Mouse (Mus musculus): ENCODE data around the gene Spg20. TPM values are rescaled to one million over a fixed set of nuclear protein-coding genes. Genes with fewer than 3 reads are reported as not detected.

The Spg20 gene
- total and polyA plus RNA-seq, 3 experiments = 11.3 to 23.4 (median 20.9) TPM

GRCm38 (mm10) chr3:55131576-55132233 is 19.8 kb downstream of the Spg20 start:
- TF ChIP-seq GATA1 (IDR thresholded peaks at IDR 0.05; ENCODE audit: borderline replicate concordance, low read length) (no peak), TAL1 (conservative IDR thresholded peaks at IDR 0.05; ENCODE audit: low read depth, low read length) (no peak), POLR2AphosphoS5 (IDR thresholded peaks at IDR 0.05; ENCODE audit: insufficient replicate concordance, low read depth, low read length) (no peak), CTCF (IDR thresholded peaks at IDR 0.05; ENCODE audit: low read depth, low read length) (no peak), GATA2 (IDR thresholded peaks at IDR 0.05; ENCODE audit: borderline replicate concordance, low read depth, low read length) (no peak)
- DNase-seq (ENCODE audit: low spot score) (no peak), ATAC-seq (ENCODE audit: extremely low read depth, insufficient number of reproducible peaks, low FRiP score, poor library complexity, severe bottlenecking) (no peak)
- Histone ChIP-seq H3K9me3 (replicated peaks) (no peaks in the 10 kb centered on the region), H3K27me3 (ENCODE audit: insufficient read depth, low read length) (no peaks in the 10 kb centered on the region), H3K36me3 (replicated peaks) (peaks cover 73% of the 10 kb centered on the region), H3K4me1 (ENCODE audit: insufficient read depth, low read depth, low read length) (no peaks in the 10 kb centered on the region), H3K4me3 (ENCODE audit: low read depth, low read length) (no peak overlapping the region)

- DNase-seq (ENCODE audit: low spot score) (no peak), ATAC-seq (ENCODE audit: extremely low read depth, insufficient number of reproducible peaks, low FRiP score, poor library complexity, severe bottlenecking) (no peak)
- no peak for TF ChIP-seq GATA2 (IDR thresholded peaks at IDR 0.05; ENCODE audit: borderline replicate concordance, low read depth, low read length)
- TF ChIP-seq POLR2AphosphoS5 (IDR thresholded peaks at IDR 0.05; ENCODE audit: insufficient replicate concordance, low read depth, low read length) = no peak
- TF ChIP-seq TAL1 (conservative IDR thresholded peaks at IDR 0.05; ENCODE audit: low read depth, low read length) = no peak
- TF ChIP-seq CTCF (IDR thresholded peaks at IDR 0.05; ENCODE audit: low read depth, low read length) = no peak
- no peak for TF ChIP-seq GATA1 (IDR thresholded peaks at IDR 0.05; ENCODE audit: borderline replicate concordance, low read length)
- no peaks in the 10 kb centered on the region for H3K4me1 ChIP-seq (ENCODE audit: insufficient read depth, low read depth, low read length)
- H3K36me3 ChIP-seq (replicated peaks) = peaks cover 32% of the 10 kb centered on the region
- no peak within 1 kb of the TSS for H3K4me3 ChIP-seq (ENCODE audit: low read depth, low read length)
- no peaks in the 10 kb centered on the region for H3K27me3 ChIP-seq (ENCODE audit: insufficient read depth, low read length)
- no peaks in the 10 kb centered on the region for H3K9me3 ChIP-seq (replicated peaks)
Measured at GRCm38 (mm10) chr3:55137039-55137438, 25.1 kb downstream of the Spg20 start, which contains the start of gene Ccdc169. Ccdc169 (plus strand) TSS chr3:55137339.

GRCm38 (mm10) chr3:55139837-55140236 is 27.9 kb downstream of the Spg20 start:
- 0 out of 2 replicates have a peak, but pooled peaks cover 2% of the 10 kb centered on the region for H3K9me3 ChIP-seq (replicated peaks)
- ATAC-seq (ENCODE audit: extremely low read depth, insufficient number of reproducible peaks, low FRiP score, poor library complexity, severe bottlenecking) = no peak
- H3K36me3 ChIP-seq (replicated peaks) = peaks cover 15% of the 10 kb centered on the region
- H3K4me3 ChIP-seq (ENCODE audit: low read depth, low read length) = no peak overlapping the region
- H3K4me1 ChIP-seq (ENCODE audit: insufficient read depth, low read depth, low read length) = no peaks in the 10 kb centered on the region
- no peak for DNase-seq (ENCODE audit: low spot score)
- H3K27me3 ChIP-seq (ENCODE audit: insufficient read depth, low read length) = no peaks in the 10 kb centered on the region
- TF ChIP-seq POLR2AphosphoS5 (IDR thresholded peaks at IDR 0.05; ENCODE audit: insufficient replicate concordance, low read depth, low read length) (no peak), TAL1 (conservative IDR thresholded peaks at IDR 0.05; ENCODE audit: low read depth, low read length) (no peak), CTCF (IDR thresholded peaks at IDR 0.05; ENCODE audit: low read depth, low read length) (no peak), GATA1 (IDR thresholded peaks at IDR 0.05; ENCODE audit: borderline replicate concordance, low read length) (no peak), GATA2 (IDR thresholded peaks at IDR 0.05; ENCODE audit: borderline replicate concordance, low read depth, low read length) (no peak)

- no peak for ATAC-seq (ENCODE audit: extremely low read depth, insufficient number of reproducible peaks, low FRiP score, poor library complexity, severe bottlenecking)
- Histone ChIP-seq H3K27me3 (ENCODE audit: insufficient read depth, low read length) (no peaks in the 10 kb centered on the region), H3K4me1 (ENCODE audit: insufficient read depth, low read depth, low read length) (no peaks in the 10 kb centered on the region), H3K9me3 (replicated peaks) (0 out of 2 replicates have a peak, but pooled peaks cover 2% of the 10 kb centered on the region), H3K36me3 (replicated peaks) (peaks cover 3% of the 10 kb centered on the region), H3K4me3 (ENCODE audit: low read depth, low read length) (no peak overlapping the region)
- no peak for DNase-seq (ENCODE audit: low spot score)
- no peak for TF ChIP-seq CTCF (IDR thresholded peaks at IDR 0.05; ENCODE audit: low read depth, low read length)
- TF ChIP-seq POLR2AphosphoS5 (IDR thresholded peaks at IDR 0.05; ENCODE audit: insufficient replicate concordance, low read depth, low read length) = no peak
Measured at GRCm38 (mm10) chr3:55141401-55141800, 29.5 kb downstream of the Spg20 start.

GRCm38 (mm10) chr3:55144916-55145315 is 33.0 kb downstream of the Spg20 start:
- Histone ChIP-seq H3K4me3 (ENCODE audit: low read depth, low read length) (no peak overlapping the region), H3K9me3 (replicated peaks) (0 out of 2 replicates have a peak, but pooled peaks cover 2% of the 10 kb centered on the region), H3K36me3 (replicated peaks) (no peaks in the 10 kb centered on the region), H3K4me1 (ENCODE audit: insufficient read depth, low read depth, low read length) (no peaks in the 10 kb centered on the region), H3K27me3 (ENCODE audit: insufficient read depth, low read length) (no peaks in the 10 kb centered on the region)
- TF ChIP-seq GATA1 (IDR thresholded peaks at IDR 0.05; ENCODE audit: borderline replicate concordance, low read length) (no peak), GATA2 (IDR thresholded peaks at IDR 0.05; ENCODE audit: borderline replicate concordance, low read depth, low read length) (no peak), TAL1 (conservative IDR thresholded peaks at IDR 0.05; ENCODE audit: low read depth, low read length) (no peak), POLR2AphosphoS5 (IDR thresholded peaks at IDR 0.05; ENCODE audit: insufficient replicate concordance, low read depth, low read length) (no peak), CTCF (IDR thresholded peaks at IDR 0.05; ENCODE audit: low read depth, low read length) (no peak)
- ATAC-seq (ENCODE audit: extremely low read depth, insufficient number of reproducible peaks, low FRiP score, poor library complexity, severe bottlenecking) = no peak
- no peak for DNase-seq (ENCODE audit: low spot score)

GRCm38 (mm10) chr3:55146441-55146840 is 34.5 kb downstream of the Spg20 start:
- Histone ChIP-seq H3K4me3 (ENCODE audit: low read depth, low read length) (no peak overlapping the region), H3K9me3 (replicated peaks) (0 out of 2 replicates have a peak, but pooled peaks cover 2% of the 10 kb centered on the region), H3K36me3 (replicated peaks) (no peaks in the 10 kb centered on the region), H3K4me1 (ENCODE audit: insufficient read depth, low read depth, low read length) (no peaks in the 10 kb centered on the region), H3K27me3 (ENCODE audit: insufficient read depth, low read length) (no peaks in the 10 kb centered on the region)
- TF ChIP-seq POLR2AphosphoS5 (IDR thresholded peaks at IDR 0.05; ENCODE audit: insufficient replicate concordance, low read depth, low read length) (no peak), CTCF (IDR thresholded peaks at IDR 0.05; ENCODE audit: low read depth, low read length) (no peak), TAL1 (conservative IDR thresholded peaks at IDR 0.05; ENCODE audit: low read depth, low read length) (no peak), GATA1 (IDR thresholded peaks at IDR 0.05; ENCODE audit: borderline replicate concordance, low read length) (no peak), GATA2 (IDR thresholded peaks at IDR 0.05; ENCODE audit: borderline replicate concordance, low read depth, low read length) (no peak)
- no peak for DNase-seq (ENCODE audit: low spot score)
- ATAC-seq (ENCODE audit: extremely low read depth, insufficient number of reproducible peaks, low FRiP score, poor library complexity, severe bottlenecking) = no peak

Data from G1E (cell line).